Mouse (Mus musculus): ENCODE measurements around the gene Suds3. TPM values are rescaled to one million over a fixed set of nuclear protein-coding genes. Genes with fewer than 3 reads are reported as not detected.

The Suds3 gene
- total and polyA plus RNA-seq, 3 experiments = 67.8 to 102 TPM; not detected in 1

DNA sequence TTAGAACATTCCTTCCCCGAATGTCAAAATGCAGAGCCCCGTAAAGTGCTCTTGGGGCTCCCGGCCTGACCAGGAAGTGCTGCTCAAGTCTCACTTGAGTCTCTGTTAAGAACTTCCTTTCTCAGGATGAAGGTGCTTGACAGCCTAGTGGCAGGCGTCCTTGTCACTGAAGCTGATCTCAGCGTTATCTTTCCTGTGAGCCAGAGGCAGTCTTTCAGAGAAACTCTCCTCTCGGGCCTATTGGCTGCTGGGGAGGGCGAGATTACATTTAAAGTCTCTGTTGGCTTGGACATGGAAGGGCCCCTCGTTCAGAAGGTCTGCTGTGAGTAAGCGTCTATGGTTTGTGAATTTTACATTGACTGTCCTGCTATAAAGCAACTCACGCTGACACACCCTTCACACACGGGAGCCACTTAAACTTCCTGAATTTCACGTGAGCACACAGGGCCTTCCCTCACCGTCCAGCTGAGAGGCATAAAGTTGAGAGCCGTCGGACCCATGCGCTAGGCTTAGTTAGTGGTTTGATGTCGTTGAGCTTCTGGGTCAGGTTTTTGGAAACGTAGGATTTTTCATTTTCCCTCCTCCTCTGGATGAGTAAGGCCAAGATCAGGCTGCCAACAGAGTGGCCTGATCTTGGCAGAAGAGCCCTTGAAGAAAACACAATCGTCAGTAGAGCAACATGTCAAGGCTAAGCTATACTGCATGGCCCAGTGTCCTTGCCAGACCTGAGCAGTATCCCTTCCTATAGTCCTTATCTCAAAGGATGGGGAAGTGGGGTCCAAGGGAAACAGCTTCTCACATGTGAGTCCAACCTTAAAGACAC lies 18.4 kb upstream of the Suds3 start (continued):
- peak; percentile 60; the same call in 1 of the 2 replicates for TF ChIP-seq HCFC1 (IDR thresholded peaks at IDR 0.05; ENCODE audit: low read depth, low read length)
- TF ChIP-seq CHD2 (IDR thresholded peaks at IDR 0.05; ENCODE audit: low read length) = no peak
- TF ChIP-seq SIN3A (IDR thresholded peaks at IDR 0.05; ENCODE audit: low read length) = peak; percentile 79
- no peak for TF ChIP-seq USF2 (IDR thresholded peaks at IDR 0.05; ENCODE audit: borderline replicate concordance in 1 of 2, insufficient read depth in 1 of 2, low read depth in 1 of 2, low read length in 2 of 2)
- peak; percentile 51 for TF ChIP-seq NELFE (IDR thresholded peaks at IDR 0.05; ENCODE audit: low read depth, low read length)
- no peak for TF ChIP-seq KAT2A (conservative IDR thresholded peaks at IDR 0.05; ENCODE audit: low read depth, low read length)
- TF ChIP-seq ETS1 (IDR thresholded peaks at IDR 0.05; ENCODE audit: low read depth, low read length) = peak; percentile 86
- TF ChIP-seq ZC3H11A (IDR thresholded peaks at IDR 0.05; ENCODE audit: low read depth, low read length) = no peak
- TF ChIP-seq GABPA (IDR thresholded peaks at IDR 0.05; ENCODE audit: low read depth, low read length) = no peak
- TF ChIP-seq ELF1 (IDR thresholded peaks at IDR 0.05; ENCODE audit: low read depth, low read length) = peak; percentile 89
- peak; percentile 27 for TF ChIP-seq MAX (IDR thresholded peaks at IDR 0.05; ENCODE audit: low read length)
- 0 out of 2 replicates have a peak, but pooled peaks have one; percentile 29 for TF ChIP-seq MAZ (IDR thresholded peaks at IDR 0.05; ENCODE audit: low read depth, low read length)
- TF ChIP-seq POLR2AphosphoS5 (IDR thresholded peaks at IDR 0.05; ENCODE audit: borderline replicate concordance, low read depth, low read length) = no peak
- peak; percentile 94 for TF ChIP-seq BHLHE40 (IDR thresholded peaks at IDR 0.05; ENCODE audit: borderline replicate concordance, low read depth, low read length)
- TF ChIP-seq ZMIZ1 (IDR thresholded peaks at IDR 0.05; ENCODE audit: low read depth, low read length) = 0 out of 2 replicates have a peak, but pooled peaks have one; percentile 55
- TF ChIP-seq USF1 (IDR thresholded peaks at IDR 0.05; ENCODE audit: low read depth, low read length) = peak; percentile 42; the same call in 1 of the 2 replicates
- no peak for TF ChIP-seq JUND (IDR thresholded peaks at IDR 0.05; ENCODE audit: low read depth, low read length)
- TF ChIP-seq TAL1 (IDR thresholded peaks at IDR 0.05; ENCODE audit: low read length) = no peak
- TF ChIP-seq MYB (IDR thresholded peaks at IDR 0.05; ENCODE audit: low read depth, low read length) = no peak

DNA sequence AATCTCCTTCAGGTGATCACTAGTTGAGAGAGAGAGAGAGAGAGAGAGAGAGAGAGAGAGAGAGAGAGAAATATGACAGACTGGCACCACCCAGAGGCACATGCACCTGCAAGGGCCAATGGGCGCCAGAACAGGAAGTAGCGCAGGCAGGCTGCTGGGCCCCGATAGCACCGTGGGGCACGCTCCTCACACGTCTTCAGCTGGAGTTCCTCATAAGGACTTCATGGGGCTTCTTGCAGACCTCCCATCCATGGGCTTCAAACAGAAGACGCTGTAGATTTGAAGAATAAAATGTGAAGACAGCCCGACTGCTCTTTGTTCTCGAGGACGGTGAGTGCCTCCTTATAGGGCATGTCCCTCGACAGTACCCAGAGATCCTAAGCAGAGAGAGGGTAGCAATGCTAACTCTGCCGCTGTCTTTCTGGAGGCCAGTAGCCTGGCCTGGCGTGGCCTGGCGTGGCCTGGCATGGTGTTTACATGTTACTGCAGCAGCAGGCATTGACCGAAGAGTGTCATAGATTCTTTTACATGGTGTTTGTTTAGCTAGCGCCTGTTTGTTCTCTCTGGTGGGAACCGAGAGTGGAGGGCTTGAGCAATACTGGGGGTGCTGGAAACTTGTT lies 17.6 kb upstream of the Suds3 start:
- Histone ChIP-seq H3K27me3 (ENCODE audit: control insufficient read depth in 1 of 2, insufficient read depth in 2 of 2, low read length in 2 of 2) (no peaks in the 10 kb centered on the region), H3K9me3 (replicated peaks; ENCODE audit: insufficient read depth, low read length) (no peaks in the 10 kb centered on the region), H3K36me3 (ENCODE audit: control insufficient read depth in 1 of 2, insufficient read depth in 2 of 2, low read length in 2 of 2) (peaks cover 0 to 21% of the 10 kb centered on the region in 2 experiments; a peak in 2 of 4 replicates), H3K27ac (ENCODE audit: control insufficient read depth, low read depth, low read length) (peak overlapping the region; percentile 100), H3K9ac (ENCODE audit: control insufficient read depth, low read depth, low read length, poor library complexity, severe bottlenecking) (peak overlapping the region; percentile 96), H3K79me2 (ENCODE audit: control insufficient read depth, insufficient read depth, low read length, poor library complexity) (peaks cover 38% of the 10 kb centered on the region), H3K4me1 (ENCODE audit: control insufficient read depth in 1 of 2, insufficient read depth in 2 of 2, low read length in 2 of 2) (peaks cover 6 to 29% of the 10 kb centered on the region in 2 experiments; a peak in 3 of 4 replicates), H3K4me3 (ENCODE audit: control insufficient read depth in 1 of 2, insufficient read depth in 1 of 2, low read depth in 2 of 2, low read length in 2 of 2) (peak overlapping the region; percentile 76 to 91)
- DNase-seq (ENCODE audit: low read depth, low spot score) = peak; percentile 95
- TF ChIP-seq SMC3 (IDR thresholded peaks at IDR 0.05; ENCODE audit: low read depth, low read length) (no peak), USF1 (IDR thresholded peaks at IDR 0.05; ENCODE audit: low read depth, low read length) (peak; percentile 88), CTCF (IDR thresholded peaks at IDR 0.05 in 2 of 3, conservative IDR thresholded peaks at IDR 0.05 in 1 of 3; ENCODE audit: control insufficient read depth in 1 of 3, insufficient read depth in 1 of 3, low read depth in 2 of 3, low read length in 3 of 3, poor library complexity in 1 of 3, severe bottlenecking in 1 of 3) (no peak), CHD1 (IDR thresholded peaks at IDR 0.05; ENCODE audit: low read depth, low read length) (no peak; the same call in 1 of the 2 replicates), HCFC1 (IDR thresholded peaks at IDR 0.05; ENCODE audit: low read depth, low read length) (peak; percentile 72), BHLHE40 (IDR thresholded peaks at IDR 0.05; ENCODE audit: borderline replicate concordance, low read depth, low read length) (peak; percentile 94), MAZ (IDR thresholded peaks at IDR 0.05; ENCODE audit: low read depth, low read length) (peak; percentile 89), TBP (IDR thresholded peaks at IDR 0.05; ENCODE audit: low read depth, low read length) (peak; percentile 82; the same call in 1 of the 2 replicates), RCOR1 (IDR thresholded peaks at IDR 0.05; ENCODE audit: low read depth, low read length) (peak; percentile 59), USF2 (IDR thresholded peaks at IDR 0.05; ENCODE audit: borderline replicate concordance in 1 of 2, insufficient read depth in 1 of 2, low read depth in 1 of 2, low read length in 2 of 2) (peak in 1 of 2 experiments; percentile 48; a peak in 1 of 4 replicates), ELF1 (IDR thresholded peaks at IDR 0.05; ENCODE audit: low read depth, low read length) (peak; percentile 94), EP300 (IDR thresholded peaks at IDR 0.05; ENCODE audit: low read depth in 1 of 2, low read length in 2 of 2) (peak; percentile 79 to 90), JUND (IDR thresholded peaks at IDR 0.05; ENCODE audit: low read depth, low read length) (peak; percentile 100), ZNF384 (IDR thresholded peaks at IDR 0.05; ENCODE audit: low read depth, low read length) (no peak), MYB (IDR thresholded peaks at IDR 0.05; ENCODE audit: low read depth, low read length) (no peak), NRF1 (IDR thresholded peaks at IDR 0.05; ENCODE audit: insufficient read depth, low read depth, low read length, poor library complexity, severe bottlenecking) (peak; percentile 32; the same call in 1 of the 2 replicates), NELFE (IDR thresholded peaks at IDR 0.05; ENCODE audit: low read depth, low read length) (peak; percentile 72), GATA1 (IDR thresholded peaks at IDR 0.05; ENCODE audit: low read depth, low read length) (peak; percentile 80), ZC3H11A (IDR thresholded peaks at IDR 0.05; ENCODE audit: low read depth, low read length) (peak; percentile 12; the same call in 1 of the 2 replicates), MAX (IDR thresholded peaks at IDR 0.05; ENCODE audit: low read length) (peak; percentile 94), TCF12 (IDR thresholded peaks at IDR 0.05; ENCODE audit: low read depth, low read length) (peak; percentile 96)

Data from MEL (cell line).